Mouse (Mus musculus) 416B (cell line): Measurements from ENCODE around the gene Defb45.
A peak's percentile ranks its signal among the peaks of the same experiment; 100 is the strongest.

Experiments
- DNase-seq: peaks from one replicate; pipeline ENCODE4 v3.0.0; 2011; ENCODE audit warnings: low read depth

Gene Defb45

GRCm38 (mm10) chr2:152599299-152599698 lies at the start of gene Defb45:
Defb45 (minus strand) TSS chr2:152599399.
- DNase-seq, result no peak

DNA sequence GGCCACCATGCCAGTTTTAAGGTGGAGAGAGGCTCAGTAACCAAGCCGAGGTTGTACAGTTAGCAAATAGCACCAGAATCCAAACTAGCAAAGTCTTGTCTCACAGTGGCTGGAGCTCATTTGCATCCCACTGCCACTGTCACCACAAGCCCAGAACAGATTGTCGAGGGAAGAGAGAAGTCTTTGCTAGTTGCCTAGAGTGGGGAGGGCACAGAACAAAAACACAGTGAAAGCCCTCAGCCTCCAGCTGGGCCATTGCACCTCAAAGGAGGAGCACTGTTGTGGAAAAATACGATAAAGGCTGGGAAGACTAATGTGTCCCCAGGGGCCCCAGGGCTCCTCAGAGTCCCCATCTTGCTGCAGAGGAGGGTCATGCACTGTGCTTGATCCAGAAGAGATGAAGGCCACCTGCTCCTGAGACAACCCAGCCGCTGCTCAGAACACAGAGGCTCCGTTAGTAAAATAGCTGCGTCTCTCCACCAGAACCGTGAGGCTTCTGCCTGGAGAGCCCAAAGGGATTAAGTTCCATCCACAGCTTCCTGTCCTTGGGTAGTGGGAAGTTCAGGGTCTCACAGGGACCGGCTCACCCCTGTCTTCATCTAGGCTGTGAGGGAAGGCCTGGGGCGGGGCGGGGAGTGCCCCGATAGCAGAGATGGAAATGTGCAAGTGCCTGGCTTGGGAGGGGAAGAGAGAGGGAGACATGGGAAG lies 40.4 kb upstream of the Defb45 start:
- DNase-seq, result no peak

- DNase-seq, result no peak
These were observed 39.7 kb upstream of the Defb45 start for GRCm38 (mm10) chr2:152638865-152639264.

- no peak for DNase-seq
These were observed 38.2 kb upstream of the Defb45 start for GRCm38 (mm10) chr2:152637381-152637780.

DNA sequence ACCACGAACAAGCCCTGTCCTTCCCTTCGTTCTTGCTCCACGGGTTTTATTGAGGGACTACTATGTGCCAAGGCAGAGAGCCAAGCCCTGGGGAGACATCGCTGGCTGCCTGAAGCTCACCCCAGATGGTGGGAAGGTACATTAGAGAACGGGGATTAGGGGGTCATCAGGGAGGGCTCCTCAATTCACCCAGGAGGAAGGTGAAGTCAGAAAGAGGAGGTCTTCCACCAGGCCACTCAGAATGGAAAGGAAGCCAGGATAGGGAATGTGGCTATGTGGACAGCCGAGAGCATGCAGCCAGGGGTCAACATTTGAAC lies 37.8 kb upstream of the Defb45 start:
- DNase-seq, result no peak

DNA sequence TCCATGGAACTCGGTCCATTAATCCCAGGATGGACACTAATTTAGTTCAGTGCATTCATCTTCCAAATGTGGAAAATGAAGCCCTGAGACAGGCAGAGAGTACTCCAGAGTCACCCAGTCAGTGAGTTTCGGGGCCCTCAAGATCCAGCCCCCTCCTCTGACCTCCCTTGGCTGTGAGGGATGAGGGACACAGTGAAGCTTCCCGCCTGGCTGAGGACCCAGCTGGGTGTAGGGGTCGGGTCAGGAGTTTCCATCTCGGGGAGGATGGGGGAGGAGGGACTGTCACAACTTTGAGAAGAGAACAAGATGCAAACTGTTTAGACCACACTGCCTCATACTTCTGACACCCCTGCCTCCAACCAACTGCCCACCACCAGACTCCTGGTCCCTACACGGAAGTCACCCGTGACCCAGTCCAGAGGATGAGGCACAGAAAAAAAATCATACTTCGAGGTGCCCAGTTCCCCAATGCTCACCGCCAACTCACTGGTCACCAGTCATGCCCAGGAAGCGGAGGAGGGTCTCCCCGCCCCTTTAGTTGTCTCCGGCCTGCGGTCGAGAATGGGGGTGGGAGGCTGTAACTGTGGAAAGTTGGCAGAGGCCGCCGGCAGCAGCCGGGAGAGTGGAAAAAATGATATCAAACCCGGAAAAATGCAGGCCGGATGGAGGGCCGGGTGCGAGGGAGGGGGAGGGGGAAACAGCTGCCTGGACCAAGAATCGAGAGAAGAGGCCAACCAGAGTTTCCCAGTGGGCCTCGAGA lies 37.2 kb upstream of the Defb45 start:
- DNase-seq, result no peak

GRCm38 (mm10) chr2:152634311-152634710 lies 35.1 kb upstream of the Defb45 start:
- no peak for DNase-seq

- DNase-seq, result no peak
These were observed 34.1 kb upstream of the Defb45 start for GRCm38 (mm10) chr2:152633334-152633733.

DNA sequence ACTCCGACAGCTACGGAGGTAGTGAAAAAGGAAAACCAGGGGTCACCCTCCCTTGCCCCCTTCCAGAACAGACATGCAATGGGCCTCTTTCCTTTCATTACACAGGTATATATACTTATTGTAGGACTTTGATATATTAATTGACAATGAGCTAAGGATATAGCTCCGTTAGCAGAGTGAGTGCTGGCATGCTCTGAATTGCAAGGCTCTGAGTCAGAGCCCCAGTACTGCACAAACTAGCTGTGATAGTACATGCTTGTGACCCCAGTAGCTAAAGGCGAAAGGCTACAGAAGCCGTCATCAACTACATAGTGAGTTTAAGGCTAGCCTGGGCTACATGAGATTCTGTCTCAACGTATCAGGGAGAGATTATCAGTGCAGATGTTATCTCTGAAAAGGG lies 30.7 kb upstream of the Defb45 start:
- DNase-seq, result no peak

DNA sequence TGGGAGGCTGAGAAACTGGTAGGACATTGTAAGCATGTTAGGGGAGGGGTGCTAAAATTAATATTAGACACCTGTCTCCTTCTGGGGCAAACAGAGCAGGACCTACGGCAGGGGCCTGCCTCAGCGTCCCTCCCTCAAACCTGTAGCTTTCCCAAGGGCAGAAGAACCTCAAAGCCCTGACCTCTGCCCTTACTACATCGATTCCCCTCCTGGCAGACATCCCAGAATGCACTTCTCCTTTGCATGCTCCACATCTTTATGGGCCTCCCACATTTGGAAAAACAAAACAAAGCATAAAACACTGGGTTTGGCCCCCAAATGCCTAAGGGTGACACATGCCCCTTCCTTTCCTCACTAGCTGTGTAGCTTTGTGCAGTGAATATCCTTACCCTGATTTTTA lies 30.0 kb upstream of the Defb45 start:
- DNase-seq, result no peak

DNA sequence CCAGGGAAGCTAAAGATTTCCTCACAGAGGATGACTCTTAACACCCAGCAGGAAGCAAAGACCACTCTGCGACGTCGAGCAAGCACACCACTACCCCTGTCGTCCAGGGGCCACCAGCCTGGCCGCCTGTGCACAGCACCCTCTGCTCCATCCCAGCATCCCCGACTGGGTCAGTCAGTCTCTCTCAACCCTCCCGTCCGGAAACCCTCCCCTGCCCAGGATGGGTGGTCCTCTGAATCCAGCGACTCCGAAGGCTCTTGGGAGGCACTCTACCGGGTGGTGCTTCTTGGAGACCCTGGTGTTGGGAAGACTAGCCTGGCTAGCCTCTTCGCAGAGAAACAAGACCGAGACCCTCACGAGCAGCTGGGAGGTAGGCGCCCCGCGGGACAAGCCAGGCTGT lies 28.9 kb upstream of the Defb45 start:
- DNase-seq, result no peak

DNA sequence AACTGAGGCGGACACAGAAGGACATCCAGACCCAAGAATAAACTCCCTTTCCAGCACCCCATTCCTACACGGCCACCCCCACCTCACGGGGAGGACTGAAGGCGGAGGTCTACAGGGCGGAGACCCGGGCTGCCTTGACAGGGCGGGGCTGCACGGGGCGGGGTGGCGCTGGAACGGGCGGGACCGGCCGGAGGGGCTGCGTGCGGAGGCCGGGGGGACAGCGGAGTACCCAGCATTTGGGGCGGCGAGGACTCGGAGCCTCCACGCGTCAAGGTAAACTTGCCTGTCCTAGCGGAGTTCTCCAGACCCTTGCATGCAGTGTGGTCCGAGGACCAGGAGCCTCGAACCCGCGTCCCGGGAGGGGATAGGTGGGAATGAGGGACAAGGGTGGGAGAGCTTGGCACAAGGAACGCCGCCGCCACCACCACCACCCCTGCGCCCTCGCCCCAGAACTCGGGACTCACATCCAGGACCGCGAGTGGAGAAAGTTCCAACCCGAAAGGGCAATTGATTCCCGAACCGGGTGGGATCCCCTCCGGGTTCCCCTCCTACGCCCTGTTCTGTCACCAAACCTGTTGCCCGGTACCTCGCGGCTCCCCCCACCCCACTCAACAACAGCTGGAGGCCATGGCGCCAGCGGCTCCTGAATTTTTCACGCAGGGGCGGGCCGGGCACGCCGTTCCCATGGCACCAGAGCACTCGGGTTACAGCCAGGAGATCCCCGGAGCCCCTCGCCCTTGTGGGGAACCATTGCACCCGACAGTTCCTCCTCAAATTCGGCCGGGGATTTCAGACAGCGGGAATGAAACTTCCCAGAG lies 27.8 kb upstream of the Defb45 start, which contains the start of gene Rem1:
Gene Rem1, plus strand, starts transcription at position 178 of the 818 bp plus-strand sequence.
- no peak for DNase-seq

DNA sequence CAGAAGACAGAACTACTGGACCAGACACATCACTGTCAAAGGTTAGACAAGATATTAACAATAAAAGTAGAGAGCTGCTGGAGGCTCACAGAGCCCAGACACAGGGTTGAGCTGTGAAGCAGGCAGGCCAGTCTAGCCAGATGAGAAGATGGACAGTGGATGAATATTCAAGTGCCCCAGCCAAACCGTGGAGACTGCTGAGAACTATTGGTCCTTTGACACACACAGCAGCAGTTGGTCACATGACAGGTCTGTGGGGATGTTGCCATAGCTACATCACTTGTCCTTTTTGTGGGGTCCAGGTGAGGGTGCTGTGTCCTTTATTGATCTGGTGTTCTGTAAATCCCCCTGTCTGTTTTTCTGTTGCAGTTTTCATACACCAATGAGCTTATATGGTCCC lies 26.1 kb upstream of the Defb45 start:
- DNase-seq, result no peak

- no peak for DNase-seq
These were observed 25.4 kb upstream of the Defb45 start for GRCm38 (mm10) chr2:152624566-152624965.

DNA sequence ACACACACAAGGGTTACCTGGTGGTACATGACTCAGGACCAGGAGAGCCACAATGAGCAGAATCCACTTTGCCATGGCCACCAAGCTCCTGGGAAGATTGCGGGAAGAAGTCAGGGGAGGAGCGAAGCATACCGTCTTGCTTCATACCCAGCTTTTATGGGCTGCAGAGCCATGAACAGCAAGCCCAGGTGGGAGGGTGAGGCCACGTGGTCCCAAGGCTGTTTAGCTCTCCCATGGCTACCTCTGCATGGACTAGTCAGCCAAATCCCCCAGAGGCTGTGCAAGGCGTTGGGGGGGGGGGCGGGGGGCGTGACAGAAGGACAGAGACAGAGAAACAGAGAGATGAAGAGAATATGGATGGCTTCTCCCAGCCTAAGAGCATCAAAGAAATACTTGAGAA lies 23.8 kb upstream of the Defb45 start, which contains the start of gene Defb25:
Gene Defb25, minus strand, starts transcription at position 101 of the 400 bp plus-strand sequence.
- DNase-seq, result no peak

DNA sequence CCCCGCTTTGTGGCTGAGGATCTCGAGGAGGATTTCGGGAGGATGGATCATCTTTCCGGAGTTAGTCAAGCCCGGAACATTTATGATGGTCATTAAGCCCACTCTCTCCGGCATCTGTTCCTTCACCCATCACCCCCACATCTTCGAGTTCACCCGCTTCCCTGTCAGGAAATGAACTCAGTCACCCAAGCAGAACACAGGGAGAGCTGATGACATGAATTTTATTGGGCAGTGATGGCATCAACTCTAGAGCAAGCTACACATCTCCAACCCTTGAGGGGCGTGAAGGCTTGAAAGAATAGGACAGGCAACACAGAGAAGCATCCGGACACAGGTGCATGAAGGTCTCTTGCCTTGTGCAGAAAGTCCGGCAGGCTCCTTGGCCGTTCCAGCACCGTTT lies 23.0 kb upstream of the Defb45 start:
- no peak for DNase-seq

DNA sequence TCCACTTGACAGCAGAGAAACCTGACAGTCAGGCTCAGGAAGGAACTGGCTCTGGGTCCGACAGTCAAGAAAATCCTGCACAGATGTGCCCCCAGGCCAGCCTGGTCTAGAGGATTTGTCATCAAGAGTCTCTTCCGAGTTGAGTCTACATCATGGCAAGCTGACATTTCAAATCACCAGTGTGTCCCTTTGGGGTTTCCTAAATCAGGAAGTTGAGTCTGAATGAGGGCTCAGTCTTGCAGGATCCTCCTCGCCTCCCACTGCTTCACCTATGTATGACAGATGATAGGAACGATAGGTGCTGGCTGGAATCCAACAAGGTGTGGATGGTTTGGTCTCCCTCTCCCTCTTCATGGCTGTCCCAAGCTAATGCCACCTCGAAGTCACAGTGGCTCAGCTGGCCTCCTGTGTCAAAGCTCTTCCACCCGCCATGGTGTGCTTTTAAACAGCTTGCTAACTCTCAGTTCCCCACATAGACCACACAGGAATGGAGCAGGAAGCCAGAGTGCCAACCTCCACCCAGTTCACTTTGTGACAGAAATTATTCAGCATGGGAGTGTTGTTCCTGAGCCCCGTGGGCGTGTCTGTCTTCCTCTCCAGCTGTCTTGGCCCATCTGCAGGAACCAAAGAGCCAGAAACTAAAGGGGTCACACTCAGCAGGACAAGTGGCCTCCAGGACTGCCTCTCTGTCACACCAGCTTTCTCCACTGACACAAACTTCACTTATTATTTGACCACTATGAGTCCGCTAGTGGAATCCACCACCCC lies 21.4 kb upstream of the Defb45 start:
- DNase-seq, result peak; percentile 19

- DNase-seq, result peak; percentile 63
These were observed 18.2 kb upstream of the Defb45 start for GRCm38 (mm10) chr2:152617374-152617773.

GRCm38 (mm10) chr2:152616470-152616869 lies 17.3 kb upstream of the Defb45 start:
- no peak for DNase-seq

- peak; percentile 83 for DNase-seq
These were observed 16.4 kb upstream of the Defb45 start for GRCm38 (mm10) chr2:152615563-152615962.

- DNase-seq, result no peak
These were observed 13.0 kb upstream of the Defb45 start for GRCm38 (mm10) chr2:152612193-152612592.

GRCm38 (mm10) chr2:152608719-152609118 lies 9.5 kb upstream of the Defb45 start:
- no peak for DNase-seq
